Mouse (Mus musculus): ENCODE data around the gene Mcrip1.

DNA sequence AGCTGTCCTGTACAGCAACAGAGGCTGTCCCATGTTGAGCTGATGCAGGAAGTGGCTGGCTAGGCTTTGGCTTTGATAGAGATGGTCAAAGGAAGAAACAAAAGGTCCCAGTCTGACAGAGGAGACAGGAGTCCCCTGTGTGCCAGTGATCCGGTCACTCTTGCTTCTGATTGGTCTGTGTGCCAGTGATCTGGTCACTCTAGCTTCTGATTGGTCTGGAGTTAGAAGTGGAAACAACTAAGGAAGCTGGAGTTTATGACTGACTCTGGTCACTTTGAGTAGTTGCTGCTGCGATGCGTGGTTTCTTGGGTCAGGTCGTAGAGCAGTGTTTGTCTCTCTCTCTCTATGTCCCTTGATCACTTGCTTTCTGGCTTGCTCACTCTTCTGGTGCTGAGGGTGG is 47.8 kb downstream of the Mcrip1 start:
- TF ChIP-seq CTCF (IDR thresholded peaks at IDR 0.05; ENCODE audit: low read depth) (no peak), EP300 (optimal IDR thresholded peaks at IDR 0.05) (no peak)
